Mouse (Mus musculus): ENCODE results near the gene Dpm3. TPM values are rescaled to one million over a fixed set of nuclear protein-coding genes. Genes with fewer than 3 reads are reported as not detected.
A peak's percentile ranks its signal among the peaks of the same experiment; 100 is the strongest.

Dpm3 gene
- polyA plus RNA-seq, 1 experiment = 440 TPM

DNA sequence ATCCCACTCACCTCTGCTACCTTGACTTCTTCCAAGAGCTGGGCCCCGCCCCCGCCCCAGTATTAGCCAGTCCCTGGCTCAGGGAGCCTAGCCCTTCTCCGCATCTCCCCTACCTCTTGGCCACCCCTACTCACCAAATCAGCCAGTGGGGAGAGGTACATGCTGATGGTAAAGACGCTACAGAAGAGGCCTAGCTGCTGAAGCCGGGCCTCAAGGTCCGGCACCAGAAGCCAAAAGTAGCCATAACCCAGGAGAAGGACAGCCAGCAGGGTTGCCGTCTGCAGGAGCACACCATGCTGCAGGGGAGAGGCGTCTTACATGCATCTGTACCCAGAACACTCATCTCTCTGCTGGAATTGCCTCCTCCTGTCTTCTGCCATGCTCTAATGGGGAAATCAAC is 9.8 kb downstream of the Dpm3 start:
- no peak overlapping the region for H3K4me3 ChIP-seq (ENCODE audit: low read depth, low read length)
- peaks cover 14% of the 10 kb centered on the region for H3K36me3 ChIP-seq (ENCODE audit: control insufficient read depth, insufficient read depth, low read length)
- H3K4me1 ChIP-seq (ENCODE audit: control insufficient read depth, insufficient read depth, insufficient read length, low read length) = peaks cover 15% of the 10 kb centered on the region
- no peaks in the 10 kb centered on the region for H3K27me3 ChIP-seq (ENCODE audit: control insufficient read depth, insufficient read depth, low read length)
- H3K27ac ChIP-seq (ENCODE audit: insufficient read depth, low read depth, low read length) = no peak overlapping the region
- no peak for TF ChIP-seq POLR2A (IDR thresholded peaks at IDR 0.05; ENCODE audit: low read depth, low read length)
- no peak for TF ChIP-seq CTCF (IDR thresholded peaks at IDR 0.05; ENCODE audit: extremely low read depth, insufficient read length, insufficient replicate concordance, low read depth, low read length)
- 84% methylated on average over 8 of the region's 8 CpGs for WGBS

DNA sequence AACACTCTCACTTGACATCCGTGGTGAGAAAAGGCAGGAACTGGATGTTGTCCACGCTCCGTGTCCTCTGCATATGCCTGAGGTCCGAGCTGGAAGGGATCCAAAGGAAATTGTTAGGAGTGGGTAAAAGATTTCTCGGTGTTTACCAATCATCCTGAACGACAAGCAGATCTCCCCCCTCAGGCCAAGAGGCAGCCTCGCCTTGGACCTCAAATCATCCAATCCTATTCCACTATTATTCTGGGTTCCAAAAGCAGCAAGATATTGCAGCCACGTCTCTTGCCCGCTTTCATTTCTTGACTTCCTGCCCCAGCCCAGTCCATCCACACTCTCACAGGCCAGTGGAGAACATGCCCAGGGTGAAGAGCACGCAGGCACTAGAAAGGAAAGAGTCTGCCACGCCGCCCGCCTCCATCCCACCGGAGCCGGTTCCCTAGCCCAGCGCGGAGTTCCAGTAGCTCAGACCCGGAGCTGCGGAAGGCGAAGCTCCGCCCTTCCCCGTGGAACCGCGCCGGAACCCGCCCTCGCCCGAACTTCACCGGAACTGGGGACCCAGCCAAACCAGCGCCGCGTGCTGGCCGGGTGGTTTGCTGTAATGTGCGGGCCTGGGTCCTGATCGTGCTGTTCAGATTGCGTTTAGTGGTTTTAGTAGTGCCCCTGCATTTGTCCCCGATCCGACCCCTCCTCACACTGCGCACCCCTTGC is 11.0 kb downstream of the Dpm3 start, which contains the start of gene Slc50a1:
TSS of gene Slc50a1 (minus strand) at position 520 of the 705 bp plus-strand sequence.
- Histone ChIP-seq H3K27me3 (ENCODE audit: control insufficient read depth, insufficient read depth, low read length) (no peaks in the 10 kb centered on the region), H3K36me3 (ENCODE audit: control insufficient read depth, insufficient read depth, low read length) (peaks cover 18% of the 10 kb centered on the region), H3K27ac (ENCODE audit: insufficient read depth, low read depth, low read length) (peak within 1 kb of the TSS; percentile 75), H3K4me3 (ENCODE audit: low read depth, low read length) (peak within 1 kb of the TSS; percentile 81), H3K4me1 (ENCODE audit: control insufficient read depth, insufficient read depth, insufficient read length, low read length) (peaks cover 15% of the 10 kb centered on the region)
- 2% methylated on average over 39 of the region's 39 CpGs for WGBS
- TF ChIP-seq POLR2A (IDR thresholded peaks at IDR 0.05; ENCODE audit: low read depth, low read length) (peak; percentile 76), CTCF (IDR thresholded peaks at IDR 0.05; ENCODE audit: extremely low read depth, insufficient read length, insufficient replicate concordance, low read depth, low read length) (peak; percentile 31; the same call in 1 of the 2 replicates)

DNA sequence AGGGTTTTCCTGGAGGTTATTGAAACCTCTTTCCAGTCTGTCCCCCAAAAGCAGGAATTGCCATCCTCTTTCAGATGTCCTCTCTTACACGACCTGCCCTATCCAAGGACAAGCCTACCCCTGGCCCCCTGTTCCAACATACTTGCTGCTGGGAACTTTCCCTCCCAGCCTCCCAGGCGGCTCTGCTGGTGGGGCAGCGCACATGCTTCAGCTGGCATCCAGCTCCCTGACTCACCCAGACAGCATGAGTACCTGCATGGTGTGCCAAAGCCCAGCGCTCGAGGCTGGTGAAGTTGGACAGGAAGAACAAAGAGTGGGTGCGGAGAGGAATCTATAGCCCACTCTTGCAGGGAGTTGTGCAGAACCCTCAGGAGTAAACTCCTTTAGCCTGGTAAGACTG is 11.7 kb downstream of the Dpm3 start:
- peaks cover 25% of the 10 kb centered on the region for H3K36me3 ChIP-seq (ENCODE audit: control insufficient read depth, insufficient read depth, low read length)
- H3K4me1 ChIP-seq (ENCODE audit: control insufficient read depth, insufficient read depth, insufficient read length, low read length) = peaks cover 17% of the 10 kb centered on the region
- H3K27me3 ChIP-seq (ENCODE audit: control insufficient read depth, insufficient read depth, low read length) = no peaks in the 10 kb centered on the region
- TF ChIP-seq CTCF (IDR thresholded peaks at IDR 0.05; ENCODE audit: extremely low read depth, insufficient read length, insufficient replicate concordance, low read depth, low read length) (no peak), POLR2A (IDR thresholded peaks at IDR 0.05; ENCODE audit: low read depth, low read length) (no peak)
- 48% methylated on average over 6 of the region's 6 CpGs for WGBS
- H3K4me3 ChIP-seq (ENCODE audit: low read depth, low read length) = no peak overlapping the region
- H3K27ac ChIP-seq (ENCODE audit: insufficient read depth, low read depth, low read length) = peak overlapping the region; percentile 75

DNA sequence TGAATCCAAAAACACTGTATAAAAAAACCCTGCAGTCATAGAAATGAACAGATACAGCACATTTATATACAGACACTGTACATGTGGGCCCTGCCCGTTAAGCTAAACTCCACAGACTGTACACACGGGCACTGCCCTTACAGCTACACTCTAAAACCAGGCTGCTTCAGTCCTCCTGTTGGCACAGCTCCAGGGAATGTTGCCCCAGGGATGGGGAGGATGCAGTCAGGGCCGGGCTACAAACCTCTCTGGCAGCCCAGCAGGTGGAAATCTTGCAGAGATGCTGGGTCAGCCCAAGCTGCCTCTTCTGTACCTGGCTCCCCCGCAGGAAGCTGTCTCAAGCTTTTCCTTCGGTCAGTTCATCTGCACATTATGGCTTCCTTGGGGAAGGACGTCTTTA is 12.6 kb downstream of the Dpm3 start:
- 58% methylated on average over 6 of the region's 6 CpGs for WGBS
- Histone ChIP-seq H3K27ac (ENCODE audit: insufficient read depth, low read depth, low read length) (no peak overlapping the region), H3K4me3 (ENCODE audit: low read depth, low read length) (no peak overlapping the region), H3K36me3 (ENCODE audit: control insufficient read depth, insufficient read depth, low read length) (peaks cover 28% of the 10 kb centered on the region), H3K27me3 (ENCODE audit: control insufficient read depth, insufficient read depth, low read length) (no peaks in the 10 kb centered on the region), H3K4me1 (ENCODE audit: control insufficient read depth, insufficient read depth, insufficient read length, low read length) (peaks cover 20% of the 10 kb centered on the region)
- TF ChIP-seq CTCF (IDR thresholded peaks at IDR 0.05; ENCODE audit: extremely low read depth, insufficient read length, insufficient replicate concordance, low read depth, low read length) (no peak), POLR2A (IDR thresholded peaks at IDR 0.05; ENCODE audit: low read depth, low read length) (no peak)

DNA sequence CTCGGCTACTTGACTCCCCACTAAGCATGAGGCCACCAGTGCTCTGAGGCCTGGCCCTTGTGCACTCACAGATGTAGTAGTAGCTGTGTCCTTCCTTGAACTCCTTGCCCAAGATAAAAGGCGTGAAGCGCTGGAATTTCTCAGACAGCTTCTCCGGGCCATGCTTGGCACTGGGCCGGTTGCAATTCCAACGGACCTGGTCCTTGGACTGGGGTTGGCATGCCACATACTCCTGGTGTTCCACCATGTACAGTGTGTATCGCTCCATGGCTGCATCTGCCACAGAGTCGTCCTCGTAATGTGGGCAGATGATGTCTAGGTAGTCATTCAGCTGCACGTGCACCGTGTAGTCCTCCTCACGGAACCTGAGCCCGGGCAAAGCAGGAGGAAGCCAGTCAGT is 16.9 kb downstream of the Dpm3 start:
- H3K27ac ChIP-seq (ENCODE audit: insufficient read depth, low read depth, low read length) = peak overlapping the region; percentile 1; the same call in 1 of the 2 replicates
- TF ChIP-seq POLR2A (IDR thresholded peaks at IDR 0.05; ENCODE audit: low read depth, low read length) (no peak), CTCF (IDR thresholded peaks at IDR 0.05; ENCODE audit: extremely low read depth, insufficient read length, insufficient replicate concordance, low read depth, low read length) (no peak)
- H3K4me1 ChIP-seq (ENCODE audit: control insufficient read depth, insufficient read depth, insufficient read length, low read length) = peaks cover 9% of the 10 kb centered on the region
- 32% methylated on average over 13 of the region's 13 CpGs for WGBS
- no peaks in the 10 kb centered on the region for H3K27me3 ChIP-seq (ENCODE audit: control insufficient read depth, insufficient read depth, low read length)
- peak overlapping the region; percentile 85 for H3K4me3 ChIP-seq (ENCODE audit: low read depth, low read length)
- H3K36me3 ChIP-seq (ENCODE audit: control insufficient read depth, insufficient read depth, low read length) = peaks cover 28% of the 10 kb centered on the region

DNA sequence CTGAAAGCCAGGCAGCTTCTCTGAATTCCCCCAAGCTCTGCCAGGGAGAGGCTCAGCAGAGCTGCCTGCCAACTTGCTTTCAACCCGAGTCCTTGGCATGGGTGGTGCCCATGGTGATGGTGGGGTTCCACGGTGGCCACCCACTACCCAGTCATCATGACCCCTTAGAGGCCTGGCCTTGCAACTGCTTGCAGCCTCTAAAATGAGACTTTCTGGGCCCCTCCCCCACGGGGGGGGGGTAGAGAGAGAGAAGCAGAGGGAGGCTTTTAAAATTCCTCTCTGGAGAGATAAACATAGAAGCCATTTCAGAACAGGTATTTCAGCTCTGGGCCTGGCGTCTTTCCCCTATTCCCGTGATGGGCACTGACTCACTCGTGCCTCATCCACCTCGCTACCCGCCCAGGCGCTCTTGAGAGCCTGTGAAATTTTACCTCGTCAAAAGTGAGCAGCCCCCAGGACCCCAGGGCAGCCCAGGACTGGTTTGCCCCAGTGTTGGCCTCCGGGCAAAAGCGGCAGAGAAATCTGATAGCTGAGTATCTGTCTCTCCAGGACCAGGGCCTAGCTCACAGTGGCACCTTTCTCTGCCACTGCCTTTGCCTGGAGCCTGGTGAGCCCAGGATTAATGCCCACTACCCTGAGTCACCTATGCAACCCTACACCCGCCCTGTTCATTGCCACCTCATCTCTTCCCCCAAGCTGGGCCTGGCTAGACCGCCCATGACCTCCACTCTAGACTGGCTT is 18.3 kb downstream of the Dpm3 start:
- Histone ChIP-seq H3K36me3 (ENCODE audit: control insufficient read depth, insufficient read depth, low read length) (peaks cover 19% of the 10 kb centered on the region), H3K4me3 (ENCODE audit: low read depth, low read length) (peak overlapping the region; percentile 85), H3K27me3 (ENCODE audit: control insufficient read depth, insufficient read depth, low read length) (no peaks in the 10 kb centered on the region), H3K4me1 (ENCODE audit: control insufficient read depth, insufficient read depth, insufficient read length, low read length) (peaks cover 13% of the 10 kb centered on the region), H3K27ac (ENCODE audit: insufficient read depth, low read depth, low read length) (peak overlapping the region; percentile 88)
- 23% methylated on average over 14 of the region's 14 CpGs for WGBS
- TF ChIP-seq CTCF (IDR thresholded peaks at IDR 0.05; ENCODE audit: extremely low read depth, insufficient read length, insufficient replicate concordance, low read depth, low read length) = no peak
- TF ChIP-seq POLR2A (IDR thresholded peaks at IDR 0.05; ENCODE audit: low read depth, low read length) = no peak

DNA sequence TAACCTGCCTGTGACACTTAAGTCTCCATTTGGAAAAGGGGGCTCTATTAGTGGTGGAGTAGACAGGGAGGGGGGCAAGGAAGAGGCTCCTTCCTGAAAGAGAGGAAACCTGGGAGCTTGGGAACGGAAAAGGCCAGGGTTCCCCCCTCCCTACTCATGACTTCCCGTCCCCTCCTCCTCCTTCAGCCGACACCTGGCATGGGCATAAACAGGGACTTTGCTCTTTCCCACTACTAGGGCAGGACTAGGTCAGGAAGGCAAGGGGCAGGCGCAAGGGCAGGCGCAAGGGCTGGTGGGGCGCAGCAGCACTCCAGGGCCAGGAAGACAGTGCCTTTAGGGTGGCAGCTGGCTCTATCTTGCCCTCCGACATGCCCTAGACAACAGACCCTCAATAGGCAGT is 18.9 kb downstream of the Dpm3 start:
- 27% methylated on average over 7 of the region's 7 CpGs for whole genome bisulfite sequencing
- H3K36me3 ChIP-seq (ENCODE audit: control insufficient read depth, insufficient read depth, low read length) = peaks cover 15% of the 10 kb centered on the region
- H3K4me1 ChIP-seq (ENCODE audit: control insufficient read depth, insufficient read depth, insufficient read length, low read length) = peaks cover 13% of the 10 kb centered on the region
- peak; percentile 44; the same call in 1 of the 2 replicates for TF ChIP-seq POLR2A (IDR thresholded peaks at IDR 0.05; ENCODE audit: low read depth, low read length)
- TF ChIP-seq CTCF (IDR thresholded peaks at IDR 0.05; ENCODE audit: extremely low read depth, insufficient read length, insufficient replicate concordance, low read depth, low read length) = no peak
- peak overlapping the region; percentile 85 for H3K4me3 ChIP-seq (ENCODE audit: low read depth, low read length)
- H3K27me3 ChIP-seq (ENCODE audit: control insufficient read depth, insufficient read depth, low read length) = no peaks in the 10 kb centered on the region
- peak overlapping the region; percentile 91 for H3K27ac ChIP-seq (ENCODE audit: insufficient read depth, low read depth, low read length)

All from small intestine, adult 2 months (tissue).